Mouse (Mus musculus) heart, embryonic 15.5 days (tissue): ENCODE results near the gene Wdfy3. TPM values are rescaled to one million over a fixed set of nuclear protein-coding genes. Genes with fewer than 3 reads are reported as not detected.
A peak's percentile ranks its signal among the peaks of the same experiment; 100 is the strongest.

Experiments used
- ATAC-seq: fragments of 200-750 bp; cut with Nextera tagmentation; replicated peaks from 2 replicates; pipeline ENCODE4 v1.8.0; 2017; ENCODE audit warnings: low read depth, moderate TSS enrichment; ENCODE audit not compliant: insufficient number of reproducible peaks, insufficient read depth, low FRiP score
- H3K27ac ChIP-seq: fragments of 300-500 bp; sonication (generic); 2 replicates; pipeline ENCODE4 v1.5.1; 2015; ENCODE audit warnings: mild to moderate bottlenecking, inconsistent platforms
- H3K27me3 ChIP-seq: fragments of 300-500 bp; sonication (generic); 2 replicates; pipeline ENCODE4 v1.6.1; 2015; ENCODE audit warnings: inconsistent platforms
- H3K36me3 ChIP-seq: fragments of 300-500 bp; sonication (generic); 2 replicates; pipeline ENCODE4 v1.6.1; 2015; ENCODE audit warnings: mild to moderate bottlenecking, inconsistent platforms
- H3K4me1 ChIP-seq: fragments of 300-500 bp; sonication (generic); replicated peaks from 2 replicates; pipeline ENCODE4 v1.6.1; 2015; ENCODE audit warnings: inconsistent platforms
- H3K4me2 ChIP-seq: fragments of 300-500 bp; sonication (generic); 2 replicates; pipeline ENCODE4 v1.6.1; 2015; ENCODE audit warnings: inconsistent platforms, mild to moderate bottlenecking, moderate library complexity
- H3K4me3 ChIP-seq: fragments of 300-500 bp; sonication (generic); 2 replicates; pipeline ENCODE4 v1.5.1; 2015; ENCODE audit warnings: mild to moderate bottlenecking, inconsistent platforms
- H3K9ac ChIP-seq: fragments of 300-500 bp; sonication (generic); 2 replicates; pipeline ENCODE4 v1.6.1; 2015; ENCODE audit warnings: mild to moderate bottlenecking, inconsistent platforms
- H3K9me3 ChIP-seq: fragments of 300-500 bp; sonication (generic); replicated peaks from 2 replicates; pipeline ENCODE4 v1.6.1; 2016; ENCODE audit warnings: inconsistent platforms
- WGBS: fragments of 180-500 bp; shearing (Covaris S2); methylation state at CpG from one replicate; pipeline ENCODE4 v1.1.7; 2015; ENCODE audit warnings: mixed read lengths; 5-methylcytosine and 5-hydroxymethylcytosine counted together
- polyA plus RNA-seq: library from polyadenylated mRNA; unstranded; fragments of >200 nt; fragmentation: Nextera tagmentation; extraction: Ambion mirVana; gene quantifications from 2 replicates; pipeline ENCODE4 v1.2.1, GENCODE M21; 2015

Gene Wdfy3
- polyA plus RNA-seq, 1 experiment from 2014 or later, result 8.7 TPM

DNA sequence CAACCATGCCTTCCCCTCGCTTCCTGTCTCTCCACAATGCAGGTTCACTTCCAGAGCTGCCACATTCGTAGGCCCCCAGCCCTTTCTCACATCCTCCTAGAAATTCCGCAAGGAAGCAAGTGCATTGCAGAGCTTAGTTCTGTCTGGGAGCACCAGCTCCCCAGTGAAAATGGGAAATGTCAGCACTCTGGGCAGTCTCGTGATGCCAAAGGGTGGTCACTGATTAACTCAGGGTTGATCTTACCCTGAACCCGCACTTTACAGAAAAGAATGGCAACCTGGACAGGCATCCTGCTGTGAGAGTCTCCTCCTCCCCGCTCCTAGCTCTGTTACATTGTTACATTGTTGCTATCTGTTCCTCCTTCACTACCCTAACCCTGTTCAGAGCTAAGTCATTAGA is 16.8 kb downstream of the Wdfy3 start:
- ATAC-seq, result no peak

GRCm38 (mm10) chr5:102052465-102052864 is 17.3 kb downstream of the Wdfy3 start:
- Histone ChIP-seq H3K4me2 (no peak overlapping the region), H3K27ac (no peak overlapping the region), H3K9me3 (no peaks in the 10 kb centered on the region), H3K4me3 (no peak overlapping the region), H3K4me1 (peaks cover 22% of the 10 kb centered on the region), H3K36me3 (no peaks in the 10 kb centered on the region), H3K9ac (no peak overlapping the region), H3K27me3 (no peaks in the 10 kb centered on the region)
- no peak for ATAC-seq
- 91% methylated on average over 4 of the region's 4 CpGs for WGBS

More for the DNA sequence above, 16.8 kb downstream of the Wdfy3 start:
- H3K4me1 ChIP-seq, result peaks cover 22% of the 10 kb centered on the region
- H3K27me3 ChIP-seq, result no peaks in the 10 kb centered on the region
- no peaks in the 10 kb centered on the region for H3K9me3 ChIP-seq
- no peak overlapping the region for H3K27ac ChIP-seq
- no peak overlapping the region for H3K9ac ChIP-seq
- no peak overlapping the region for H3K4me3 ChIP-seq
- H3K36me3 ChIP-seq, result no peaks in the 10 kb centered on the region
- WGBS, result 82% methylated on average over 6 of the region's 6 CpGs
- no peak overlapping the region for H3K4me2 ChIP-seq

- H3K36me3 ChIP-seq, result no peaks in the 10 kb centered on the region
- H3K4me1 ChIP-seq, result peaks cover 29% of the 10 kb centered on the region
- no peak overlapping the region for H3K27ac ChIP-seq
- H3K27me3 ChIP-seq, result no peaks in the 10 kb centered on the region
- H3K4me2 ChIP-seq, result no peak overlapping the region
- H3K4me3 ChIP-seq, result no peak overlapping the region
- no peak for ATAC-seq
- 77% methylated on average over 1 of the region's 1 CpGs for WGBS
- H3K9me3 ChIP-seq, result no peaks in the 10 kb centered on the region
- no peak overlapping the region for H3K9ac ChIP-seq
These were observed 19.0 kb downstream of the Wdfy3 start for GRCm38 (mm10) chr5:102050677-102051076.

- Histone ChIP-seq H3K9ac (no peak overlapping the region), H3K27me3 (no peaks in the 10 kb centered on the region), H3K36me3 (no peaks in the 10 kb centered on the region), H3K4me3 (no peak overlapping the region), H3K27ac (no peak overlapping the region), H3K4me2 (no peak overlapping the region), H3K4me1 (peaks cover 24% of the 10 kb centered on the region), H3K9me3 (no peaks in the 10 kb centered on the region)
- WGBS, result 96% methylated on average over 2 of the region's 2 CpGs
- no peak for ATAC-seq
These were observed 21.3 kb downstream of the Wdfy3 start for GRCm38 (mm10) chr5:102048416-102048815.

DNA sequence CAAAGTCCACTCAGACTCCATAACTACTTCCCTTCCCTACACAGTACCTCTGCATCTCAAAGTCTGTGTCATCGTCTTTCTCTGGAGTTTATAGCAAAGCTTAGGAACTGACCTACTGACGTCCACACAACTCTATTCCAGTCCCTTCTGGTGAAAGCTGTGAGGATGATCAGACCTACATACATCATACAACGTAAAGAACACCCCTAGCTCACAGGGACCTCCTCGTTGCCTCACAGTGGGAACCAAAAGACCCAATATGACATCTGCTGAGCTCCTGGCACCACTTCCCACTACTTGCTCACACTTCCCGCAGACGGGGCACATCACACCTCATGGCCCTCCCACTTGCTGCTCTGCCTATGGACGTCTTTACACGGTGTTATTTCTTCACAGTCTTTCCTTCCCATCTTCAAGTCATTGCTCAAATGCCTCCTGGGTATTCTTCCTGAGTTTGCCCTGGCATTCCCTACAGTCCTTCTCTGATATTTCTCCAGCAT is 23.1 kb downstream of the Wdfy3 start:
- H3K27ac ChIP-seq, result peak overlapping the region; percentile 43; the same call in 1 of the 2 replicates
- H3K36me3 ChIP-seq, result 0 out of 2 replicates have a peak, but pooled peaks cover 4% of the 10 kb centered on the region
- H3K4me2 ChIP-seq, result no peak overlapping the region
- no peaks in the 10 kb centered on the region for H3K27me3 ChIP-seq
- ATAC-seq, result no peak
- H3K4me3 ChIP-seq, result no peak overlapping the region
- no peaks in the 10 kb centered on the region for H3K9me3 ChIP-seq
- H3K4me1 ChIP-seq, result peaks cover 24% of the 10 kb centered on the region
- 69% methylated on average over 8 of the region's 8 CpGs for WGBS
- H3K9ac ChIP-seq, result no peak overlapping the region

- Histone ChIP-seq H3K36me3 (peaks cover 11% of the 10 kb centered on the region), H3K9ac (no peak overlapping the region), H3K9me3 (no peaks in the 10 kb centered on the region), H3K27me3 (no peaks in the 10 kb centered on the region), H3K27ac (peak overlapping the region; percentile 43), H3K4me3 (no peak overlapping the region), H3K4me2 (no peak overlapping the region), H3K4me1 (peaks cover 22% of the 10 kb centered on the region)
- 66% methylated on average over 13 of the region's 13 CpGs for WGBS
- peak; percentile 42; the same call in 1 of the 2 replicates for ATAC-seq
These were observed 23.8 kb downstream of the Wdfy3 start for GRCm38 (mm10) chr5:102045636-102046616.

- Histone ChIP-seq H3K4me2 (no peak overlapping the region), H3K36me3 (peaks cover 19% of the 10 kb centered on the region), H3K9me3 (no peaks in the 10 kb centered on the region), H3K4me3 (no peak overlapping the region), H3K27me3 (no peaks in the 10 kb centered on the region), H3K9ac (no peak overlapping the region), H3K4me1 (peaks cover 19% of the 10 kb centered on the region), H3K27ac (peak overlapping the region; percentile 43)
- WGBS, result 20% methylated on average over 8 of the region's 8 CpGs
- ATAC-seq, result no peak
These were observed 24.5 kb downstream of the Wdfy3 start for GRCm38 (mm10) chr5:102045177-102045576.

- no peak overlapping the region for H3K4me3 ChIP-seq
- peaks cover 74% of the 10 kb centered on the region for H3K36me3 ChIP-seq
- ATAC-seq, result no peak
- no peak overlapping the region for H3K27ac ChIP-seq
- H3K27me3 ChIP-seq, result no peaks in the 10 kb centered on the region
- no peaks in the 10 kb centered on the region for H3K9me3 ChIP-seq
- 86% methylated on average over 8 of the region's 8 CpGs for WGBS
- H3K4me1 ChIP-seq, result no peaks in the 10 kb centered on the region
- H3K4me2 ChIP-seq, result no peak overlapping the region
- no peak overlapping the region for H3K9ac ChIP-seq
These were observed 36.4 kb downstream of the Wdfy3 start for GRCm38 (mm10) chr5:102033281-102033680.

- Histone ChIP-seq H3K4me3 (no peak overlapping the region), H3K4me1 (no peaks in the 10 kb centered on the region), H3K27me3 (no peaks in the 10 kb centered on the region), H3K4me2 (no peak overlapping the region), H3K9ac (no peak overlapping the region), H3K9me3 (no peaks in the 10 kb centered on the region), H3K27ac (no peak overlapping the region), H3K36me3 (peaks cover 72% of the 10 kb centered on the region)
- 91% methylated on average over 22 of the region's 22 CpGs for WGBS
- ATAC-seq, result no peak
These were observed 37.0 kb downstream of the Wdfy3 start for GRCm38 (mm10) chr5:102032594-102033240.

DNA sequence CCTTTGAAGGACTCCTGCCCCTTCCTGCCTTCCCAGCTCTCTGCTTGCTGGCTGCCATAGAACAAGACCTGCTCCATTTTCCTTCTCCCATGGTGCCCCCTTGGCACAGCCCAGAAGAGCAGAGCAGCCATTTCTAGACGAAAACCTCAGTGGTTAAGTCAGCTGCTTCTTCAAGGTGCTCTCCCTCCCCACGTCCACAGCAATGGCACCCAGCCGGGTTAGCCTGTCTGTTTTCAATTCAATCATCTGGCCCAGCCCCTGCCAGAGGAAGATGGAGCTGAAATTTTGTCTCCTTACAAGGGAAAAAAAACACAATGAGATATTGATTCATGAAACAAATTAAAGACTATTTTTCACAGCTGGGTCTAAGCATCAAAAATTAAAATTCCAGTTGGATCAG is 37.5 kb downstream of the Wdfy3 start:
- no peaks in the 10 kb centered on the region for H3K27me3 ChIP-seq
- no peak overlapping the region for H3K9ac ChIP-seq
- H3K36me3 ChIP-seq, result peaks cover 75% of the 10 kb centered on the region
- no peak overlapping the region for H3K27ac ChIP-seq
- no peaks in the 10 kb centered on the region for H3K4me1 ChIP-seq
- no peak for ATAC-seq
- H3K9me3 ChIP-seq, result no peaks in the 10 kb centered on the region
- H3K4me2 ChIP-seq, result no peak overlapping the region
- H3K4me3 ChIP-seq, result no peak overlapping the region
- 89% methylated on average over 3 of the region's 3 CpGs for WGBS

DNA sequence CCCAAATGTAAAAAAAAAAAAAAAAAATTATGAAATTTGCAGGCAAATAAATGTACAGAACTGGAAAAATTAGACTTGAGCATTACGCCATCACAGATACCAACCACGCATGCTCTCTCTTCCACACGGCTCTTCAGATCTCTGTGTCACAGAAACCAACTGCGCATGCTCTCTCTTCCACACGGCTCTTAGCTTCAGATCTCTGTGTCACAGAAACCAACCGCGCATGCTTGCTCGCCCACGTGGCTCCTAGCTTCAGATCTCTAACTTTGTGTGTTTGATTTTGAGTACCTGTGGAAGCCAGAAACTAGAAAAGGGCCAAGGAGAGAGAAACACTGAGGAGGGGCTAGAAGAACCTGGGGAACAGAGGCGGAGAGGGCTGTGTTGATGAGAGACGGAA is 46.3 kb downstream of the Wdfy3 start:
- no peaks in the 10 kb centered on the region for H3K27me3 ChIP-seq
- no peak overlapping the region for H3K4me3 ChIP-seq
- no peak overlapping the region for H3K27ac ChIP-seq
- no peak overlapping the region for H3K4me2 ChIP-seq
- H3K9me3 ChIP-seq, result no peaks in the 10 kb centered on the region
- H3K4me1 ChIP-seq, result peaks cover 7% of the 10 kb centered on the region
- 94% methylated on average over 11 of the region's 11 CpGs for WGBS
- no peak overlapping the region for H3K9ac ChIP-seq
- ATAC-seq, result no peak
- H3K36me3 ChIP-seq, result peaks cover 29% of the 10 kb centered on the region
